Mouse (Mus musculus): ENCODE measurements around the gene Olfr531. TPM values are rescaled to one million over a fixed set of nuclear protein-coding genes. Genes with fewer than 3 reads are reported as not detected.

Olfr531 gene
- not detected in 2 replicates for total RNA-seq (2015; ENCODE audit: low replicate concordance)
- not detected in 2 replicates for total RNA-seq (2017; ENCODE audit: low replicate concordance)

GRCm38 (mm10) chr7:140402818-140403217 is at the start of gene Olfr531:
TSS of gene Olfr531 (minus strand) at chr7:140402918.
- no peak for ATAC-seq (replicated peaks; ENCODE audit: low FRiP score, poor library complexity, severe bottlenecking)

GRCm38 (mm10) chr7:140443141-140443540 is 40.4 kb upstream of the Olfr531 start:
- ATAC-seq (replicated peaks; ENCODE audit: low FRiP score, poor library complexity, severe bottlenecking), result no peak

DNA sequence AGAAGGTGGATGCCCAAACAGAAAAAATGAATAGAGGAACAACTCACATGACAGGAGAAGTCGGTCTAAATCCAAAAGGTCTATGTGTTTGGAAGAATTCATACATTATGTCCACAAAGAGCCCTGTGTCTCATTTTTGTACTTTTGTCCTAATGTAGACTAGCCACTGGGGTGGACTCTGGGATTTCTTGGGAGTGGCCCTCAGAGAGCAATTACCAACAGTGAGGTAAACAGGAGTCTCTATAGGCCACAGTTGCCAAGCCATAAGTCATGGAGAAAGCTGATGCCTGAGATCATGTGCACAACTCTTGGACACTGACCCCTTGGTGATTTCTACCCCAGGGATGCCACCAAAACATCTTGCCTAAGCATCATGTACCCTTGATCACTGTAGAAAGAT is 18.8 kb upstream of the Olfr531 start, which contains the start of gene Olfr532:
Gene Olfr532, minus strand, starts transcription at position 101 of the 400 bp plus-strand sequence.
- no peak for ATAC-seq (replicated peaks; ENCODE audit: low FRiP score, poor library complexity, severe bottlenecking)

- no peak for ATAC-seq (replicated peaks; ENCODE audit: low FRiP score, poor library complexity, severe bottlenecking)
Measured at GRCm38 (mm10) chr7:140376911-140377310, 25.8 kb downstream of the Olfr531 start.

DNA sequence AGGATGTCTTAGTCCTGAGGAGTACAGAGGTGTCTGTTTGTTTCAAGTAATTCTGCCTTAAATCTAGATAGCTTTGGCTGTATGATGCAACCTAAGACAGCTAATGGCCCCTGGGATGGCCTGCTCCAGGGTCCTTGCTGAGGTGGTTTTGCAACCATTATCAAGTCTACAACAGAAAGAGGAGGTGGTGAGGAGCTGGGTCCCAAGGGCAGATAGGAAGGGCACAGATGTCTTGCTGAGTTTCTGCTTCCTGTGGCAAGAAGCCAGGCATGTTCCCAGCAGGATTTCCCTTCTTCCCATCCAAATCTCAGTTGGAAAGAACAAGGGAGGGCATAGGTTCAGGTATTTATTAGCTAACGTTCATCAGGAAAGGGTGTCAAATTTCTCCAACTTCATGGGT is 26.5 kb downstream of the Olfr531 start, which contains the start of gene Olfr530:
Gene Olfr530, minus strand, starts transcription at position 101 of the 400 bp plus-strand sequence.
- ATAC-seq (replicated peaks; ENCODE audit: low FRiP score, poor library complexity, severe bottlenecking), result no peak

DNA sequence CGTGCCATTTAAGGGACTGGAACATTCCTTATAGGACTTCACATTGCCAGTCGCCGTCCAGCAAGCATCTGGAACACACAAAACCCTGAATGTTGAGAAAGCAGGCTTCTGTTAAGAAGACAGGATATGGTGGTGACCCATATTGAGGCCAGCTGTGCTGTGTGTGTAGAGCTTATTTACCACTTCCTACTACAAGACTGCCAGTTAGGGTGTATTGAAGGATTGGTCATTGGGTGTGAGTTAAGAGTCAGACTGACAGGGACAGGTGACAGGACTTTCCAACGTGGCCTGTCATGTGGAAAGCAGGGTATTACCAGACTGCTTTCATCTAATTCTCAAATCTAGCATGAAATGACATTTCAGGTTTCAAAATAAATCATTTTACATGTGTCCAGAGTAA is 28.4 kb downstream of the Olfr531 start:
- ATAC-seq (replicated peaks; ENCODE audit: low FRiP score, poor library complexity, severe bottlenecking), result no peak

DNA sequence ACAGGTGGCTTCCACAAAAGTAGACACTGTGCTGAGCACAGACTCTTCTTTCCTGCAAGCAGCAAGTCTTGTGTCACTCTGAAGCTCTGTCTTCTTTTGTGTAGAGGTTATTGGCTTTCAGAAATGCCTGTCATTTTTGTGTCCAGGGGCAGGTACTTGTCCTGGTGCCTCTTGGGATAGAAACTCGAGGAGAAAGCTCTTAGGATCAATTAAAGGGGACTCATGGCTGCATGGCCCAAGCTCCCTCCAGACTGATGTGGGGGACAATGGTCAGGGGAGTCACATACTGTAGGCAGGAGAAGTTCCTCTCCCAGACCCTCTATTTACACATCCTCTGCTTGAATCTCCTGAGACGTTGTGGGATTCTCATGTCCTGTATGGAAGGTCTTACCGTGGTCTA is 41.1 kb downstream of the Olfr531 start, which contains the start of gene Olfr60:
Gene Olfr60, minus strand, starts transcription at position 101 of the 400 bp plus-strand sequence.
- no peak for ATAC-seq (replicated peaks; ENCODE audit: low FRiP score, poor library complexity, severe bottlenecking)

Other genes starting within 250 kb of the Olfr531 start
- not detected in 2 replicates for gene Sprn, start 248.0 kb downstream of the Olfr531 start, total RNA-seq (2015; ENCODE audit: low replicate concordance)
- not detected in 2 replicates for gene Sprn, start 248.0 kb downstream of the Olfr531 start, total RNA-seq (2017; ENCODE audit: low replicate concordance)
- gene Olfr522, start 238.2 kb downstream of the Olfr531 start, total RNA-seq (2015; ENCODE audit: low replicate concordance), result not detected in 2 replicates
- gene Olfr522, start 238.2 kb downstream of the Olfr531 start, total RNA-seq (2017; ENCODE audit: low replicate concordance), result not detected in 2 replicates
- not detected in 2 replicates for gene Olfr523, start 229.7 kb downstream of the Olfr531 start, total RNA-seq (2015; ENCODE audit: low replicate concordance)
- gene Olfr523, start 229.7 kb downstream of the Olfr531 start, total RNA-seq (2017; ENCODE audit: low replicate concordance), result not detected in 2 replicates
- not detected in 2 replicates for gene Olfr524, start 197.0 kb downstream of the Olfr531 start, total RNA-seq (2015; ENCODE audit: low replicate concordance)
- not detected in 2 replicates for gene Olfr524, start 197.0 kb downstream of the Olfr531 start, total RNA-seq (2017; ENCODE audit: low replicate concordance)
- gene Cd163l1, start 184.7 kb downstream of the Olfr531 start, total RNA-seq (2015; ENCODE audit: low replicate concordance), result not detected in 2 replicates
- gene Cd163l1, start 184.7 kb downstream of the Olfr531 start, total RNA-seq (2017; ENCODE audit: low replicate concordance), result not detected in 2 replicates
- 0.42 TPM in 1 of 2 replicates, not detected in the other for gene 5830411N06Rik, start 155.6 kb downstream of the Olfr531 start, total RNA-seq (2015; ENCODE audit: low replicate concordance)
- not detected in 2 replicates for gene 5830411N06Rik, start 155.6 kb downstream of the Olfr531 start, total RNA-seq (2017; ENCODE audit: low replicate concordance)
- gene Olfr525, start 82.1 kb downstream of the Olfr531 start, total RNA-seq (2015; ENCODE audit: low replicate concordance), result not detected in 2 replicates
- gene Olfr525, start 82.1 kb downstream of the Olfr531 start, total RNA-seq (2017; ENCODE audit: low replicate concordance), result not detected in 2 replicates
- gene Olfr527, start 68.9 kb downstream of the Olfr531 start, total RNA-seq (2015; ENCODE audit: low replicate concordance), result not detected in 2 replicates
- not detected in 2 replicates for gene Olfr527, start 68.9 kb downstream of the Olfr531 start, total RNA-seq (2017; ENCODE audit: low replicate concordance)
- gene Olfr60, start 41.2 kb downstream of the Olfr531 start, total RNA-seq (2015; ENCODE audit: low replicate concordance), result not detected in 2 replicates
- gene Olfr60, start 41.2 kb downstream of the Olfr531 start, total RNA-seq (2017; ENCODE audit: low replicate concordance), result not detected in 2 replicates
- gene Olfr530, start 26.6 kb downstream of the Olfr531 start, total RNA-seq (2015; ENCODE audit: low replicate concordance), result not detected in 2 replicates
- gene Olfr530, start 26.6 kb downstream of the Olfr531 start, total RNA-seq (2017; ENCODE audit: low replicate concordance), result not detected in 2 replicates
- gene Olfr532, start 18.7 kb upstream of the Olfr531 start, total RNA-seq (2015; ENCODE audit: low replicate concordance), result not detected in 2 replicates
- gene Olfr532, start 18.7 kb upstream of the Olfr531 start, total RNA-seq (2017; ENCODE audit: low replicate concordance), result not detected in 2 replicates
- not detected in 2 replicates for gene Olfr533, start 60.5 kb upstream of the Olfr531 start, total RNA-seq (2015; ENCODE audit: low replicate concordance)
- gene Olfr533, start 60.5 kb upstream of the Olfr531 start, total RNA-seq (2017; ENCODE audit: low replicate concordance), result not detected in 2 replicates
- gene Olfr535, start 81.3 kb upstream of the Olfr531 start, total RNA-seq (2015; ENCODE audit: low replicate concordance), result not detected in 2 replicates
- not detected in 2 replicates for gene Olfr535, start 81.3 kb upstream of the Olfr531 start, total RNA-seq (2017; ENCODE audit: low replicate concordance)
- gene Olfr536, start 104.5 kb upstream of the Olfr531 start, total RNA-seq (2015; ENCODE audit: low replicate concordance), result not detected in 2 replicates
- gene Olfr536, start 104.5 kb upstream of the Olfr531 start, total RNA-seq (2017; ENCODE audit: low replicate concordance), result not detected in 2 replicates
- gene Olfr538, start 165.0 kb upstream of the Olfr531 start, total RNA-seq (2015; ENCODE audit: low replicate concordance), result not detected in 2 replicates
- not detected in 2 replicates for gene Olfr538, start 165.0 kb upstream of the Olfr531 start, total RNA-seq (2017; ENCODE audit: low replicate concordance)
- not detected in 2 replicates for gene Olfr46, start 198.4 kb upstream of the Olfr531 start, total RNA-seq (2015; ENCODE audit: low replicate concordance)
- 0.08 and 0.26 TPM in 2 replicates for gene Olfr46, start 198.4 kb upstream of the Olfr531 start, total RNA-seq (2017; ENCODE audit: low replicate concordance)
- not detected in 2 replicates for gene Olfr61, start 226.1 kb upstream of the Olfr531 start, total RNA-seq (2015; ENCODE audit: low replicate concordance)
- gene Olfr61, start 226.1 kb upstream of the Olfr531 start, total RNA-seq (2017; ENCODE audit: low replicate concordance), result not detected in 2 replicates
- gene Olfr53, start 243.5 kb upstream of the Olfr531 start, total RNA-seq (2015; ENCODE audit: low replicate concordance), result not detected in 2 replicates
- not detected in 2 replicates for gene Olfr53, start 243.5 kb upstream of the Olfr531 start, total RNA-seq (2017; ENCODE audit: low replicate concordance)